Mouse (Mus musculus) forebrain, embryonic 16.5 days (tissue): ENCODE data around the gene Cacna1b. TPM values are rescaled to one million over a fixed set of nuclear protein-coding genes. Genes with fewer than 3 reads are reported as not detected.

ENCODE experiments used
- ATAC-seq: fragments of 200-750 bp; cut with Nextera tagmentation; 2 replicates; pipeline ENCODE4 v1.8.0; 2017; ENCODE audit warnings: mild to moderate bottlenecking, moderate library complexity
- H3K27ac ChIP-seq: fragments of 300-500 bp; sonication (generic); 2 replicates; pipeline ENCODE4 v1.5.1; 2014; ENCODE audit warnings: low read length, control low read depth
- H3K27me3 ChIP-seq: fragments of 300-500 bp; sonication (generic); replicated peaks from 2 replicates; pipeline ENCODE4 v1.6.1; 2014; ENCODE audit warnings: low read length; ENCODE audit not compliant: control insufficient read depth, insufficient read depth
- H3K36me3 ChIP-seq: fragments of 300-500 bp; sonication (generic); 2 replicates; pipeline ENCODE4 v1.6.1; 2014; ENCODE audit not compliant: control insufficient read depth, insufficient read depth
- H3K4me1 ChIP-seq: fragments of 300-500 bp; sonication (generic); replicated peaks from 2 replicates; pipeline ENCODE4 v1.6.1; 2014; ENCODE audit warnings: low read length; ENCODE audit not compliant: control insufficient read depth, insufficient read depth
- H3K4me2 ChIP-seq: fragments of 300-500 bp; sonication (generic); 2 replicates; pipeline ENCODE4 v1.6.1; 2014; ENCODE audit warnings: mild to moderate bottlenecking, low read length, control low read depth
- H3K4me3 ChIP-seq: fragments of 300-500 bp; sonication (generic); replicated peaks from 2 replicates; pipeline ENCODE4 v1.5.1; 2014; ENCODE audit warnings: mild to moderate bottlenecking, low read length, control low read depth
- H3K9ac ChIP-seq: fragments of 300-500 bp; sonication (generic); replicated peaks from 2 replicates; pipeline ENCODE4 v1.6.1; 2014; ENCODE audit warnings: low read depth, low read length, control low read depth
- H3K9me3 ChIP-seq: fragments of 300-500 bp; sonication (generic); 2 replicates; pipeline ENCODE4 v1.6.1; 2016; ENCODE audit warnings: low read length; ENCODE audit not compliant: control insufficient read depth
- WGBS: fragments of 180-500 bp; shearing (Covaris S2); extraction: QIAGEN DNeasy Blood & Tissue Kit; methylation state at CpG from one replicate; pipeline ENCODE4 v1.1.7; 2014; 5-methylcytosine and 5-hydroxymethylcytosine counted together
- polyA plus RNA-seq: library from polyadenylated mRNA; unstranded; fragments of >200 nt; fragmentation: Nextera tagmentation; extraction: Ambion mirVana; gene quantifications from 2 replicates; pipeline ENCODE4 v1.2.1, GENCODE M21; 2015

Cacna1b gene
- polyA plus RNA-seq, 1 experiment from 2014 or later, result 10.1 TPM

- Histone ChIP-seq H3K27ac (no peak overlapping the region), H3K27me3 (no peaks in the 10 kb centered on the region), H3K9me3 (no peaks in the 10 kb centered on the region), H3K4me2 (no peak overlapping the region), H3K9ac (no peak overlapping the region), H3K36me3 (peaks cover 15% of the 10 kb centered on the region), H3K4me1 (no peaks in the 10 kb centered on the region), H3K4me3 (no peak overlapping the region)
- no peak for ATAC-seq
- 89% methylated on average over 8 of the region's 8 CpGs for WGBS
Measured at GRCm38 (mm10) chr2:24697281-24697980, 65.5 kb downstream of the Cacna1b start.

DNA sequence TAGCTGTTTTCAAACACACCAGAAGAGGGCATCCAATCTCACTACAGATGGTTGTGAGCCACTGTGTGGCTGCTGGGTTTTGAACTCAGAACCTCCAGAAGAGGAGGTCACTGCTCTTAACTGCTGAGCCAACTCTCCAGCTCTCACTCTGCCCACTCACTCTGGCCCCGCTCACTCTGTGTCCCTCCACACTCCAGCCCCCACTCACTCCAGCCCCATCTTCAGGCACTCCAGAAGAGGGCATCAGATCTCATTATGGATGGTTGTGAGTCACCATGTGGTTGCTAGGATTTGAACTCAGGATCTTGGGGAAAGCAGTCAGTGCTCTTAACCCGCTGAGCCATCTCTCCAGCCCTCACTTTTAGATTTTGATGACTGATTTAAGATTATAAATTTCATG is 70.6 kb downstream of the Cacna1b start:
- no peak overlapping the region for H3K4me3 ChIP-seq
- no peak overlapping the region for H3K4me2 ChIP-seq
- H3K27me3 ChIP-seq, result no peaks in the 10 kb centered on the region
- no peak overlapping the region for H3K9ac ChIP-seq
- 97% methylated on average over 2 of the region's 2 CpGs for WGBS
- H3K36me3 ChIP-seq, result peaks cover 7% of the 10 kb centered on the region
- no peaks in the 10 kb centered on the region for H3K4me1 ChIP-seq
- no peak for ATAC-seq
- no peaks in the 10 kb centered on the region for H3K9me3 ChIP-seq
- no peak overlapping the region for H3K27ac ChIP-seq

DNA sequence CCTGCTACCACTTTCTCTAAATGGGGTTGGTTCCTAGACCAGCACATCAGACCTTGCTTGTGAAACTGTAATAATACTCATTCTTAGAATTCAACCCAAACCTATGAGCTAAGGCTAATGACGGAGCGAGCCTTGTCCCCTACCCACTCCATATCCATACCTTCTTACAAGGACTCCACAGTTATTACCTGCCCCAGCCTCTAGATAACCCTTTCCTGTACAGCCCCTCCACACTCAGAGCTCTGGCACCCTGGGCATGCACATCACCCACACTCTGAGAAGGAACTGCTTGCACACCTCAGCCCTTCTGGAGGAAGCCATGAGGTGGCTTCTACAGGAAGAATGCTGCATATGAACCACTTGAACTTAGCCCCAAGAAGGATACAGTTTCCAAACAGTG is 72.6 kb downstream of the Cacna1b start:
- no peak for ATAC-seq
- H3K27ac ChIP-seq, result no peak overlapping the region
- no peak overlapping the region for H3K4me2 ChIP-seq
- H3K4me3 ChIP-seq, result no peak overlapping the region
- 95% methylated on average over 2 of the region's 2 CpGs for WGBS
- H3K9ac ChIP-seq, result no peak overlapping the region
- peaks cover 7% of the 10 kb centered on the region for H3K36me3 ChIP-seq
- H3K27me3 ChIP-seq, result no peaks in the 10 kb centered on the region
- H3K4me1 ChIP-seq, result no peaks in the 10 kb centered on the region
- no peaks in the 10 kb centered on the region for H3K9me3 ChIP-seq

DNA sequence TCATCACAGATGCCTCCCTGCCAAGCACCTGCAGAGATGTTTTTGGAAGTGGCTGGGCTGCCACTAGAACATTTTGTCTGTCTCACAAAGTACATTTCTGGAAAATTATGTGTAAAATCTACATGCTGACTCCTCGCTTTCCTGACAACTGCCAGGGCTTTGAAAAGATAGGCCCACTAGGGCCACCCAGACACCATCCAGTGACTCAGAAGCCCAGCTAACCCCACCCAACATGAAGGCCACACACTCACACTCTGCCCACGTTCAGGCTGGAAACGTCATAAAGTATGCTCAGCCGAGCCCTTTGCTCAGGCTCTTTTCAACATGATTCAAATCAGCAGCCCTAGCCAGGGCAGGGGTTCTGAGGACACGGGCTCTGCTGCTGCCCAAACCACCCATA is 77.6 kb downstream of the Cacna1b start:
- H3K4me2 ChIP-seq, result no peak overlapping the region
- no peaks in the 10 kb centered on the region for H3K27me3 ChIP-seq
- H3K9me3 ChIP-seq, result no peaks in the 10 kb centered on the region
- no peak overlapping the region for H3K27ac ChIP-seq
- H3K36me3 ChIP-seq, result peaks cover 6% of the 10 kb centered on the region
- ATAC-seq, result no peak
- H3K4me1 ChIP-seq, result no peaks in the 10 kb centered on the region
- no peak overlapping the region for H3K9ac ChIP-seq
- 84% methylated on average over 5 of the region's 5 CpGs for WGBS
- no peak overlapping the region for H3K4me3 ChIP-seq

DNA sequence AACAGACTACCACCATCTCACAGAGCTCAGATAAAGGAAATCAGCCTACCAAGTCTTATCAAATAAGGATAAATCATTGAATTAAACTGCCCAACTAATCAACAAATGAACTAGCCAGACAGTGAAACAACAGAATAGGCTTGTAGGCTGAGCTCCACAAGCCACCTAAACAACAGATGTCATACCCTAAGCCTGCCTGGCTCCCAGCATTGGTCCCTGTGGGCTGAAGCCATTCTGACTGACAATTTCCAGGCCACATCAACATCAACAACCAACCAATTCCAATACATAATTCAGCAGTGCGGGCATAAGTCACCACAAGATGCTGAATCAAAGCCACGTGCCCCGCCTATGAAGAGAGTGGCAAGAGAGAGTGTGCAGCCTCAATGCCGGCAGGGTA is 78.2 kb downstream of the Cacna1b start:
- H3K4me1 ChIP-seq, result no peaks in the 10 kb centered on the region
- no peaks in the 10 kb centered on the region for H3K9me3 ChIP-seq
- WGBS, result 95% methylated on average over 4 of the region's 4 CpGs
- no peak for ATAC-seq
- no peak overlapping the region for H3K27ac ChIP-seq
- H3K4me2 ChIP-seq, result no peak overlapping the region
- peaks cover 6% of the 10 kb centered on the region for H3K36me3 ChIP-seq
- no peaks in the 10 kb centered on the region for H3K27me3 ChIP-seq
- H3K9ac ChIP-seq, result no peak overlapping the region
- no peak overlapping the region for H3K4me3 ChIP-seq

- WGBS, result 92% methylated on average over 3 of the region's 3 CpGs
- no peaks in the 10 kb centered on the region for H3K9me3 ChIP-seq
- H3K27ac ChIP-seq, result no peak overlapping the region
- no peaks in the 10 kb centered on the region for H3K27me3 ChIP-seq
- H3K4me3 ChIP-seq, result no peak overlapping the region
- H3K9ac ChIP-seq, result no peak overlapping the region
- H3K4me1 ChIP-seq, result peaks cover 4% of the 10 kb centered on the region
- no peak overlapping the region for H3K4me2 ChIP-seq
- H3K36me3 ChIP-seq, result peaks cover 2% of the 10 kb centered on the region; the same call in 1 of the 2 replicates
- no peak for ATAC-seq
Measured at GRCm38 (mm10) chr2:24683266-24683665, 79.7 kb downstream of the Cacna1b start.

DNA sequence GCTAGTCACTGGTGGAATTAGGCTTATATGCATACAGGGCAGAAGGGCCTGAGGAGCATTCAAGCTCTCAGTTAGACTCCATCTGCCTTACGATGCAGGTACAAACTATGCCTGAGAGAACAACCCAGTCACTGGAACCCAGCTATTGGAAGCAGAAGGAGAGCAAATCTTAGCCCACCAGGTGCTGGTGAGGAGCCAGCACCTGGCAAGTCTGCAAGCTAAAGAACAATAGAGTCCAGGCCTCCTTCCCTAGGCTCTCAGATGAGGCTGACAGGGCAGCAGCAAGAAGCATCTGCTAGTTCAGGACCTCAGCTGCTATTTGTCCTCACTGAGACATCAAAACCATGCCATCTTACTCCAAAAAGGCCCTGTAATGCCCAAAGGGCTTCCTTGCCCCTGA is 82.2 kb downstream of the Cacna1b start:
- no peak overlapping the region for H3K4me2 ChIP-seq
- no peaks in the 10 kb centered on the region for H3K27me3 ChIP-seq
- WGBS, result 96% methylated on average over 1 of the region's 1 CpGs
- peaks cover 2% of the 10 kb centered on the region; the same call in 1 of the 2 replicates for H3K36me3 ChIP-seq
- ATAC-seq, result no peak
- no peak overlapping the region for H3K27ac ChIP-seq
- no peaks in the 10 kb centered on the region for H3K9me3 ChIP-seq
- H3K9ac ChIP-seq, result no peak overlapping the region
- H3K4me1 ChIP-seq, result peaks cover 4% of the 10 kb centered on the region
- no peak overlapping the region for H3K4me3 ChIP-seq

GRCm38 (mm10) chr2:24680176-24680575 is 82.8 kb downstream of the Cacna1b start:
- no peak overlapping the region for H3K4me2 ChIP-seq
- no peaks in the 10 kb centered on the region for H3K27me3 ChIP-seq
- no peaks in the 10 kb centered on the region for H3K9me3 ChIP-seq
- no peak for ATAC-seq
- WGBS, result 93% methylated on average over 2 of the region's 2 CpGs
- no peak overlapping the region for H3K27ac ChIP-seq
- H3K36me3 ChIP-seq, result peaks cover 2% of the 10 kb centered on the region; the same call in 1 of the 2 replicates
- H3K4me1 ChIP-seq, result peaks cover 4% of the 10 kb centered on the region
- H3K9ac ChIP-seq, result no peak overlapping the region
- H3K4me3 ChIP-seq, result no peak overlapping the region

- H3K4me1 ChIP-seq, result peaks cover 4% of the 10 kb centered on the region
- peak overlapping the region; percentile 14 for H3K4me3 ChIP-seq
- H3K9ac ChIP-seq, result no peak overlapping the region
- no peaks in the 10 kb centered on the region for H3K27me3 ChIP-seq
- WGBS, result 23% methylated on average over 50 of the region's 50 CpGs
- H3K27ac ChIP-seq, result no peak overlapping the region
- no peaks in the 10 kb centered on the region for H3K9me3 ChIP-seq
- peak overlapping the region; percentile 36 for H3K4me2 ChIP-seq
- peak; percentile 72 for ATAC-seq
- H3K36me3 ChIP-seq, result peaks cover 2% of the 10 kb centered on the region; the same call in 1 of the 2 replicates
Measured at GRCm38 (mm10) chr2:24679012-24679651, 83.8 kb downstream of the Cacna1b start.
